Mouse (Mus musculus) myocyte (in vitro differentiated cells): ENCODE measurements around the gene Asna1.

Experiments
- E2F4 ChIP-seq: IDR thresholded peaks from one replicate; pipeline ENCODE4 v1.6.1; 2011; ENCODE audit warnings: mild to moderate bottlenecking, control low read depth, moderate library complexity; ENCODE audit not compliant: insufficient read depth
- MAX ChIP-seq: IDR thresholded peaks from one replicate; pipeline ENCODE4 v1.6.1; 2011; ENCODE audit warnings: low read depth, mild to moderate bottlenecking, control low read depth
- MYOD1 ChIP-seq, 3 experiments: IDR thresholded peaks; one replicate each; pipeline ENCODE4 v1.6.1; 2011; ENCODE audit warnings: control low read depth in 2 of 3, low read depth in 2 of 3, mild to moderate bottlenecking in 2 of 3, moderate library complexity in 1 of 3; ENCODE audit not compliant: insufficient read length in 2 of 3, control insufficient read depth in 1 of 3
- MYOG ChIP-seq, 3 experiments: IDR thresholded peaks; one replicate each; pipeline ENCODE4 v1.6.1; 2011; ENCODE audit warnings: control low read depth in 2 of 3, low read depth in 2 of 3, mild to moderate bottlenecking in 2 of 3; ENCODE audit not compliant: insufficient read length in 2 of 3, control insufficient read depth in 1 of 3, insufficient read depth in 1 of 3
- POLR2A ChIP-seq: IDR thresholded peaks from one replicate; pipeline ENCODE4 v1.6.1; 2011; ENCODE audit warnings: low read depth, mild to moderate bottlenecking, control low read depth, moderate library complexity; ENCODE audit not compliant: insufficient read length
- POLR2AphosphoS2 ChIP-seq: IDR thresholded peaks from one replicate; pipeline ENCODE4 v1.6.1; 2011; ENCODE audit warnings: low read depth, control low read depth; ENCODE audit not compliant: insufficient read length
- REST ChIP-seq: IDR thresholded peaks from one replicate; pipeline ENCODE4 v1.6.1; 2011; ENCODE audit warnings: mild to moderate bottlenecking, control low read depth, moderate library complexity; ENCODE audit not compliant: insufficient read depth, insufficient read length
- SRF ChIP-seq: IDR thresholded peaks from one replicate; pipeline ENCODE4 v1.6.1; 2011; ENCODE audit warnings: low read depth; ENCODE audit not compliant: control insufficient read depth, insufficient read length
- TCF12 ChIP-seq: IDR thresholded peaks from one replicate; pipeline ENCODE4 v1.6.1; 2011; ENCODE audit warnings: mild to moderate bottlenecking, control low read depth; ENCODE audit not compliant: poor library complexity, insufficient read depth, severe bottlenecking
- USF1 ChIP-seq: IDR thresholded peaks from one replicate; pipeline ENCODE4 v1.6.1; 2011; ENCODE audit warnings: low read depth, mild to moderate bottlenecking, control low read depth, moderate library complexity

DNA sequence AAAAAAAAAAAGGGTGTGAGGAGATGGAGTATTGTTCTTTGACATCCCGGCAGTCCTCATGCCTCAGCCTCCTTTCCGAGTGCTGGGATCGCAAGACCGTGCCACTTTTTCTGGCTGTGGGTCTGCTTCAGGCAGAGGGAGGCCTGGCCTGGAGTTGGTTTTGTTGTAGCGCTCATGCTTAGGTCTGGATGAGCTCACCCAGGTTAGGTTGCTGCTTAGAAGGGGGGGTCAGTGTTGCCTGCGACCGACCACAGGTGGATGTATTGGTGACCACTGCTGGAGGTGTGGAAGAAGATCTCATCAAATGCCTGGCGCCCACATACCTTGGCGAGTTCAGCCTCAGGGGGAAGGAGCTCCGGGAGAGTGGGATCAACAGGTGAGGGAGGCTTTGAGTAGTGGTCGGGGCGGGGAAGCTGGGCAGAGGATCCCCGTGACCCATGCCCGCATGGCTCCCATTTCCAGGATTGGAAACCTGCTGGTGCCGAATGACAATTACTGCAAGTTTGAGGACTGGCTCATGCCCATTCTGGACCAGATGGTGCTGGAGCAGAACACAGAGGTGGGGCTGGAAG, 48.0 kb upstream of the Asna1 start:
- TF ChIP-seq TCF12, result no peak
- no peak for TF ChIP-seq POLR2A
- TF ChIP-seq E2F4, result no peak
- TF ChIP-seq MYOG (IDR thresholded peaks at IDR 0.05; ENCODE audit: control insufficient read depth in 1 of 3, insufficient read depth in 1 of 3, insufficient read length in 2 of 3, low read depth in 2 of 3), result no peak
- no peak for TF ChIP-seq MAX
- no peak for TF ChIP-seq MYOD1 (IDR thresholded peaks at IDR 0.05; ENCODE audit: control insufficient read depth in 1 of 3, insufficient read length in 2 of 3, low read depth in 2 of 3)
- no peak for TF ChIP-seq USF1
- no peak for TF ChIP-seq POLR2AphosphoS2
- no peak for TF ChIP-seq REST
- TF ChIP-seq SRF, result no peak
